Mouse (Mus musculus): ENCODE measurements around the gene Setd1a. TPM values are rescaled to one million over a fixed set of nuclear protein-coding genes. Genes with fewer than 3 reads are reported as not detected.
"Not testable (repeated sequence)": the region's sequence is repeated elsewhere in the genome, so short reads cannot be mapped to it uniquely, and the experiment has no call there.

Gene Setd1a
- total RNA-seq, 2 experiments from 2014 or later: 42.3 to 43.4 TPM

DNA sequence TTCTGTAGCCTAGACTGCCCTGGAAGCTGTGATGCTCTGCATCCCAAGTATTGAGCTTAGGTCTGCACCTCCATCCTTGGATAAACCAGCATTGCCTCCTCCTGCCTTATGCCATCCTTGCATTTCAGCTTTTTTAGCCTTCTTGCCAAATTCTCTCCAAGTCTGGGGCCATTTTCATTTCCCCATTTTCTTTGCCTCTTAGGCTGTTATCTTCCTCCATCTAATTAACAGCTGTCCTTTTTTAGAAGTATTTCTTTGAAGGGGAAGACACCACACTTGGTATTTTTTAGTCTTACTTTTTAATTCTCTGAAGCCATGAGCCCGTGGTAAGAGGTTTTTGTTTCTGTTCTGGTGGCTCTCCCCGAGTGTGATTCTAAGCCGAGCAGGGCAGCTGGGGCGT is 12.8 kb upstream of the Setd1a start:
- intact Hi-C loops (cut with DNase I): no loop called here

GRCm38 (mm10) chr7:127765756-127766155 is 10.7 kb upstream of the Setd1a start:
- intact Hi-C loops (cut with DNase I): no loop called here
- DNase-seq (ENCODE audit: low spot score in 2 of 2): no peak

More for the DNA sequence above, 12.8 kb upstream of the Setd1a start:
- DNase-seq (ENCODE audit: low spot score in 2 of 2): no peak

DNA sequence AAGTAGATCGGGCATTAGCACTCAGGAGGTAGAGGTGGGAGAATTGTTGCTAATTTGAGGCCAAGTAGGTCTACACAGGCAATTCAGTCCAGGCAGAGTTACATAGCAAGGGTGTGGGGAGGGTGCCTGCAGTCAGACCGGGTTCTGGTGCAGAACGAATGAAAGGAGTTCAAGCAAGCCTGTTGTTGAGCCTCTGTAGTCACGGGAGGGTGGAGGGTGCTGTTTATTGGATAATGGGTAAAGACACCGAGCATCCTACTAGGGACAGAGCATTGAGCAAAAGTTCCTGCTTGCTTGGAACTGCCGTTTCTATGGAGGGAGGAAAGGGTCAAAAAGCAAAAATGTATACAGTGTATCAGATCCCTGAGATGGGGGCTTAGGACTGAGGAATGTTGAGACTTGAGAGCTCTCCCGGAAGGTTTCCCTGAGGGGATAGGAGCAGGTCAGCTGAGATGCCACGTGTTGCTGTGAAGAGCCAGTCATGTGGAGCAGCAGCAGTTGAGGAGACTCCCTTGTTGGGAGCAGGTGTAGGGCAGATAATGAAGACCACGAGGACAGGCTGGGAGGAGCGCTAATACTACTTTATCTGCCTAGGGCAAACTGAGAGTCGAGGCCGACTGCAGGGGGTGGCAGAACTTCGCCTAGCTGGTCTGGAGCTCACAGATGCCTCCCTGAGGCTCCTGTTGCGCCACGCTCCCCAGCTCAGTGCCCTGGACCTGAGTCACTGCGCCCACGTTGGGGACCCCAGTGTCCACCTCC is 9.4 kb upstream of the Setd1a start:
- intact Hi-C loops (cut with DNase I): no loop called here
- no peak for DNase-seq (ENCODE audit: low spot score in 2 of 2)

GRCm38 (mm10) chr7:127767671-127768345 is 8.7 kb upstream of the Setd1a start:
- intact Hi-C loops (cut with DNase I): no loop called here
- no peak for DNase-seq (ENCODE audit: low spot score in 2 of 2)

DNA sequence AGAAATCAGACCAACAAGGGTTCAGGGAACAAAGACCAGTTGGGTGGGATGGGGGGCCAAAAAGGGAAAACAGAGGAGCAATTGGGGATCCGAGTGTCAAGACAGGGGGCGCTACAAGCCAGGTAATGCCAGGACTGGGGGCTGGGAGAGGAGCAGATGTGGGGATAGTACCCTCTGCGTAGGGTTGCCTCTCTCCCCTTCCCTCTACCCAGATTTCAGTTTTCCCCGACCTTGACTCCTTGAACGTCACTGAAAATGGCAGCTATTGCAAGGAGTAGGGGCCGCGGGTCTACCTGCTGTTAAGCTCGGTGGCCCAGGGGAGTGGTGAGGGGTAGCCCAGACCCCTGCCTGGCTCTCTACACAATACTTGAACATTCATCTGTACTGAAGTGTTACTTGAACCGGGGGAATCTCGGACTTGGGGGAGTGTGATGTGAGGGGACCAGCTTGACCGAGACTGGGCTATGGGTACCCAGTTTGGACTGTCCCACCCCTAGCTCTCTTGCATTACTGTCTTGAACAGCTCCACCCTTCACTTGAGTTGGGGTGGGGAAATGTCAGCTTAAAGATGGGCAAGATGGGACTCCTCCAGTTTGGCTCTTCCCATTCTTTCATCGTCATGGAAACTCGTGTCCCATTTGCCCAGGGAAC is 8.0 kb upstream of the Setd1a start:
- intact Hi-C loops (cut with DNase I): no loop called here
- no peak for DNase-seq (ENCODE audit: low spot score in 2 of 2)

- peak; percentile 97 to 99 for DNase-seq (ENCODE audit: low spot score in 2 of 2)
- intact Hi-C loops (cut with DNase I): no loop called here
These were observed 7.4 kb upstream of the Setd1a start for GRCm38 (mm10) chr7:127768997-127769593.

DNA sequence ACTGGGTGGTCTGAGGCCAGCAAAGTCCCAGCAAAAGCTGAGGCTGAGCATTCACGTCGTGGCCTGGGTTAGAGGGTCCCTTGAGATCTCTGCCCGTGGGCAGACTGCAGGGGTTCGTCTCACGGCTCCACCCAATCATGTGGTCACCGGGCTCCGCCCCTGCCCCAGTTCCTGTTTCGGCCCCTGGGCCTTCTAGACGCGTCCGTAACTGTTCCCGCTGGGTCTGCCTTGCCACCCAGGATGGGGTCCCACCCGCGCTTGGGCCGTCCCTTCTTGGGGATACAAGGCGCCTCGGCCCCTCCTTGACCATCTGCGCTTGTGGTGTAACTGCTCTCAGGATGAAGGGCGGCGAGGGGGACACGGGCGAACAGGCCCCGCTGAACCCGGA is 6.8 kb upstream of the Setd1a start, which contains the start of gene Orai3:
Orai3 (plus strand) TSS at position 165 of the 388 bp plus-strand sequence.
- DNase-seq (ENCODE audit: low spot score in 2 of 2): peak; percentile 85 to 92
- intact Hi-C loops (cut with DNase I): loop anchor here (5.0 kb wide), 1 partner anchor 168 kb away; no protein-coding TSS in a partner anchor

GRCm38 (mm10) chr7:127770039-127770905 is 6.2 kb upstream of the Setd1a start:
- DNase-seq (ENCODE audit: low spot score in 2 of 2): no peak
- intact Hi-C loops (cut with DNase I): loop anchor here (5.0 kb wide), 1 partner anchor 167 kb away; no protein-coding TSS in a partner anchor

DNA sequence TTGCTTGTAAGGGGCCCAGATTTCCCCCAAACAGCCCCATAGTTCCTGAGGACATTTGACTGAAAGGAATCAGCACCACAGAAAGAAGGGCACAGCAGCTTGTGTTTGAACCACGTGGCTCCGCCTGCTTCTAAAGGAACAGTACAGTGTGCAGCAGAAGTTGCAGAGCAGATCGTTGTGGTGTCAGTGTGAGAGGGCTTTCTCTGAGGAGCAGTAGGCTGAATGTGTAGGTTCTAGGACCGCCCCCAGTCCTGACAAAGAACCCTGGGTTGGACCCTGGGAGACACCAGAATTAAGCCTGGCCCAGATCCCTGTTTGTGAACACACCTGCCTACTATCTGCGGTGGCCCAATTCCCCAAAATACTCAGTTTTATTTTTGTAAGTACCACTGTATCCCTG is 5.2 kb upstream of the Setd1a start:
- peak; percentile 64 to 84 for DNase-seq (ENCODE audit: low spot score in 2 of 2)
- intact Hi-C loops (cut with DNase I): loop anchor here (5.0 kb wide), 1 partner anchor 166 kb away; no protein-coding TSS in a partner anchor

- DNase-seq (ENCODE audit: low spot score in 2 of 2): no peak
- intact Hi-C loops (cut with DNase I): loop anchor here (5.0 kb wide), 1 partner anchor 165 kb away; no protein-coding TSS in a partner anchor
These were observed 4.4 kb upstream of the Setd1a start for GRCm38 (mm10) chr7:127772080-127772479.

DNA sequence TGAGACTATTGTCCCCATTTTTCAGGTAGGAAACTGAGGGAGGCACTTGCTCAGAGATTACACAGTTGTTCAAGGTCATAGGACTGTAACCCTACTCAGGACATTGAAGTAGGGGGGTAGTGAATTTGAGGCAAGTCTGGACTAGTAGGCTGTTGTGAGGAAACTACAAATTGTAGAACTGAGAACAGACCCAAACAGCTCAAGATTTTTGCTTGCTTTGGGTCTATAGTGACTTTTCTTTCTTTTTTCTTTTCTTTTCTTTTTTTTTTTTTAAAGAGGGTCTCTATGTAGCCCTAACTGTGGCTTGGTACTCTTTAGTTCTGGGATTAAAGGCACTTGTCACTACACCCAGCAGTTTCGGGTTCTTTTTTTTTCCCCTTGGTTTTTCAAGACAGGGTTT is 3.9 kb upstream of the Setd1a start:
- no peak for DNase-seq (ENCODE audit: low spot score in 2 of 2)
- intact Hi-C loops (cut with DNase I): loop anchor here (5.0 kb wide), 1 partner anchor 165 kb away; no protein-coding TSS in a partner anchor

DNA sequence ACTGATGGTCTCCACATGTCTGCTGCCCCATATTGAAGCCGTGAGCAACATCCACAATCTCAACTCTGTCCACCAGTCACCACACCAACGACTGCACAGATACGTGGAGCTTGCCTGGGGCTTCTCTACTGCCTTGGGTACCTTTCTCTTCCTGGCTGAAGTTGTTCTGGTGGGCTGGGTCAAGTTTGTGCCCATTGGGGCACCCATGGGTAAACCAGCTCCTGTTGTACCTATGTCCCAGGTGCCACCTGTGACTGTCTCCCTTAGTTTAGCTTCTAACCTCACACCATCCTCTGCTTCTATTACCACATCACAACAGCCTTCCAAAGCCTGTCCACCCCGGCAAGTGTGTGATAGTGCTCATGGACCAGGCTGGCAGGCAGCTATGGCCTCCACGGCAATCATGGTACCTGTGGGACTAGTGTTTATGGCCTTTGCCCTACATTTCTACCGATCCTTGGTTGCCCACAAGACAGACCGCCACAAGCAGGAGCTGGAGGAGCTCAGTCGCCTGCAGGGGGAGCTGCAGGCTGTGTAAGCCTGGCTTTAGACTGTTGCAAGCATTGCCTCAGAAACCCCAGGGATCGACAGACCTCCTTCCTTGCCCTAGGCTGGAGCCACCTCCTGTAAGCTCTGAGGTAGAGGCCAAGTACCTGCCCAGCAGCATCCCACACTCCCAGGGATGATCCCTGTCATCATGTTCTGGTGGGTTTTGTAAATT is 2.6 kb upstream of the Setd1a start:
- intact Hi-C loops (cut with DNase I): loop anchor here (5.0 kb wide), 1 partner anchor 163 kb away; no protein-coding TSS in a partner anchor
- peak; percentile 57 to 68 for DNase-seq (ENCODE audit: low spot score in 2 of 2)

DNA sequence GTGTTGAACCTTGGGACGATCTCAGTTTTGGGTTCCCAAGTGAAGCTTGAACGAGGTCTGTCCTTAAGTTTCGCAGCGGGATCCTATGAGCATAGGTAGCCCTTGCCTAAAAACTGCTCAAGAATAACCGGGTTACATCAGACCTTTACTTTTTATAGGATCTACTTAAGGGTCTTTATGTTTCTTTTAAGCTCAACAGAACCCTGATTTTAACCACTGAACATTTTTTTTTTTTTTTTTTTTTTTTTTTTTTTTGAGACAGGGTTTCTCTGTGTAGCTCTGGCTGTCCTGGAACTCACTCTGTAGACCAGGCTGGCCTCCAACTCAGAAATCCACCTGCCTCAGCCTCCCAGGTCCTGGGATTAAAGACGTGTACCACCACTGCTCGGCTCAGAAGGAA is 633 bp upstream of the Setd1a start:
- DNase-seq (ENCODE audit: low spot score in 2 of 2); intact Hi-C loops (cut with DNase I): not testable (repeated sequence)

GRCm38 (mm10) chr7:127776878-127777473 is 506 bp downstream of the Setd1a start:
- DNase-seq (ENCODE audit: low spot score in 2 of 2): peak; percentile 98
- intact Hi-C loops (cut with DNase I): loop anchor here (1.0 kb wide), 3 partner anchors 47 to 98 kb away; partner anchors contain the start of genes Stx1b and Stx4a

GRCm38 (mm10) chr7:127777474-127778266 is 1.2 kb downstream of the Setd1a start:
- intact Hi-C loops (cut with DNase I): loop anchor here (1.0 kb wide), 3 partner anchors 47 to 98 kb away; partner anchors contain the start of genes Stx1b and Stx4a
- peak in 1 of 2 experiments; percentile 43 for DNase-seq (ENCODE audit: low spot score in 2 of 2)

- no peak for DNase-seq (ENCODE audit: low spot score in 2 of 2)
- intact Hi-C loops (cut with DNase I): no loop called here
These were observed 1.9 kb downstream of the Setd1a start for GRCm38 (mm10) chr7:127778350-127778749.

GRCm38 (mm10) chr7:127785308-127785707 is 8.8 kb downstream of the Setd1a start, which contains the start of gene Gm49388:
Gene Gm49388 (plus strand): TSS chr7:127785608.
- intact Hi-C loops (cut with DNase I): no loop called here
- no peak for DNase-seq (ENCODE audit: low spot score in 2 of 2)

Data from left cerebral cortex, postnatal 25 days (tissue).